Mouse (Mus musculus) myocyte (in vitro differentiated cells): ENCODE measurements around the gene Ngf.

Experiments
- CEBPB ChIP-seq: IDR thresholded peaks from 2 replicates; pipeline ENCODE4 v1.6.1; 2011; ENCODE audit warnings: mild to moderate bottlenecking, moderate library complexity; ENCODE audit not compliant: poor library complexity, insufficient read depth, severe bottlenecking
- E2F4 ChIP-seq: IDR thresholded peaks from one replicate; pipeline ENCODE4 v1.6.1; 2011; ENCODE audit warnings: mild to moderate bottlenecking, control low read depth, moderate library complexity; ENCODE audit not compliant: insufficient read depth
- MAX ChIP-seq: IDR thresholded peaks from one replicate; pipeline ENCODE4 v1.6.1; 2011; ENCODE audit warnings: low read depth, mild to moderate bottlenecking, control low read depth
- MYOG ChIP-seq, 3 experiments: IDR thresholded peaks; one replicate each; pipeline ENCODE4 v1.6.1; 2011; ENCODE audit warnings: control low read depth in 2 of 3, low read depth in 2 of 3, mild to moderate bottlenecking in 2 of 3; ENCODE audit not compliant: insufficient read length in 2 of 3, control insufficient read depth in 1 of 3, insufficient read depth in 1 of 3
- POLR2A ChIP-seq: IDR thresholded peaks from one replicate; pipeline ENCODE4 v1.6.1; 2011; ENCODE audit warnings: low read depth, mild to moderate bottlenecking, control low read depth, moderate library complexity; ENCODE audit not compliant: insufficient read length
- POLR2AphosphoS2 ChIP-seq: IDR thresholded peaks from one replicate; pipeline ENCODE4 v1.6.1; 2011; ENCODE audit warnings: low read depth, control low read depth; ENCODE audit not compliant: insufficient read length
- SRF ChIP-seq: IDR thresholded peaks from one replicate; pipeline ENCODE4 v1.6.1; 2011; ENCODE audit warnings: low read depth; ENCODE audit not compliant: control insufficient read depth, insufficient read length
- TCF12 ChIP-seq: IDR thresholded peaks from one replicate; pipeline ENCODE4 v1.6.1; 2011; ENCODE audit warnings: mild to moderate bottlenecking, control low read depth; ENCODE audit not compliant: poor library complexity, insufficient read depth, severe bottlenecking
- TCF3 ChIP-seq: IDR thresholded peaks from one replicate; pipeline ENCODE4 v1.6.1; 2011; ENCODE audit warnings: low read depth, control low read depth; ENCODE audit not compliant: insufficient read length
- USF1 ChIP-seq: IDR thresholded peaks from one replicate; pipeline ENCODE4 v1.6.1; 2011; ENCODE audit warnings: low read depth, mild to moderate bottlenecking, control low read depth, moderate library complexity

DNA sequence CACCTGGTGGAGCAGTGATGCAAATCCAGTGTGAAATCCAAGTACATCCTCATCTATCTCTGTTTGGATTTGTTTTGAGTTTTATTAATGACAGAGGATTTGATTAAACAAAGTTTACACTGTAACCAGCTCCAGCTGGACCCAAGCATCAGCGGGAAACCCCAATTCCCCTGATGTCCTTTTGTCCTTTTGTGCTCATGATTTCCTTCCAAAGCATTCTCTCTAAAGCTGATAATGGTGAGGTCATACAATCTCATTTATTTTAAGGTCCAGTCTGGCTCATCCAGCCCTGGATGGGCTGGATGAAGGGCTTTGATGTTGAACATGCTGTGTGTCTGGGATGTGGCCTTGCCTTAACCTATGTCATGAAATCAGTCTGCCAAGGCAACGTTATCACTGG lies 30.3 kb downstream of the Ngf start:
- no peak for TF ChIP-seq USF1
- TF ChIP-seq SRF: no peak
- TF ChIP-seq POLR2AphosphoS2: no peak
- TF ChIP-seq POLR2A: no peak
- no peak for TF ChIP-seq MAX
- no peak for TF ChIP-seq E2F4
- no peak for TF ChIP-seq MYOG (IDR thresholded peaks at IDR 0.05; ENCODE audit: control insufficient read depth in 1 of 3, insufficient read depth in 1 of 3, insufficient read length in 2 of 3, low read depth in 2 of 3)
- TF ChIP-seq TCF3: no peak
- TF ChIP-seq CEBPB: no peak
- TF ChIP-seq TCF12: no peak
